In genomic region chr12:88707786-88708185, GRCm38 (mm10) we compare ENCODE assay signal across 21 mouse cellular contexts. TPM values are rescaled to one million over a fixed set of nuclear protein-coding genes. Genes with fewer than 3 reads are reported as not detected.
DNase-seq lines count a peak whose midpoint lies in the region; TF ChIP-seq lines count a peak whose summit lies in the region.
"Had no signal": no experiment of that assay in that cellular context is flagged by ENCODE, and none has a peak within 500 bp of the region (broad histone marks: within the 10 kb centered on the region; RNA-seq: fewer than 3 reads in every experiment).

No protein-coding gene starts in this region.

- no peak overlapping the region for H3K27ac ChIP-seq in left cerebral cortex, adult 2 months
- H3K27ac ChIP-seq: embryonic facial prominence, embryonic 12.5 days; forebrain, embryonic 15.5 days; heart, adult 2 months; heart, embryonic 15.5 days; hindbrain, embryonic 14.5 days had no signal

- no peak for TF ChIP-seq CTCF in left cerebral cortex, adult 2 months (IDR thresholded peaks at IDR 0.05)

- intact Hi-C loops in left cerebral cortex, adult 2 months (cut with DNase I): loop anchor here (5.0 kb wide), 2 partner anchors 275 to 300 kb away; no protein-coding TSS in a partner anchor
- intact Hi-C loops in left cerebral cortex, postnatal 14 days (cut with DNase I): loop anchor here (5.0 to 10.0 kb wide), 2 partner anchors 277 to 300 kb away; no protein-coding TSS in a partner anchor
- intact Hi-C loops in left cerebral cortex, postnatal 36 days (cut with DNase I): loop anchor here (10.0 kb wide), 1 partner anchor 303 kb away; no protein-coding TSS in a partner anchor

- H3K4me3 ChIP-seq in left cerebral cortex, adult 2 months: no peak overlapping the region
- H3K4me3 ChIP-seq: embryonic facial prominence, embryonic 12.5 days; forebrain, embryonic 15.5 days; heart, adult 2 months; heart, embryonic 15.5 days had no signal

- DNase-seq in frontal cortex, adult 2 months (ENCODE audit: extremely low spot score in 1 of 2, low spot score in 1 of 2): peak; percentile 67 to 69
- no peak for DNase-seq in frontal cortex, postnatal 25 days (ENCODE audit: low spot score in 2 of 2)
- peak; percentile 22 to 43 for DNase-seq in left cerebral cortex, adult 2 months (ENCODE audit: extremely low spot score in 1 of 2, low spot score in 2 of 2)
- no peak for DNase-seq in left cerebral cortex, postnatal 14 days (ENCODE audit: low spot score in 2 of 2)
- peak; percentile 83 for DNase-seq in brain, adult 2 months (ENCODE audit: low read depth, low spot score)
- DNase-seq in left cerebral cortex, postnatal 36 days (ENCODE audit: low spot score in 2 of 2): peak; percentile 43 to 60
- no peak for DNase-seq in spleen, adult 18-20 months
- DNase-seq in ovary, postnatal 14 days (ENCODE audit: low spot score): no peak
- DNase-seq: adrenal gland, postnatal 10 days; cerebellum, adult 11-12 months; cerebellum, adult 9-10 months; cerebellum, postnatal 25 days; gastrocnemius, postnatal 14 days; heart, adult 2 months; heart, postnatal 14 days had no signal

RNA-seq across cellular contexts. Expression of gene Nrxn3, which starts 14.9 kb away (rescaled TPM):
- polyA plus RNA-seq in frontal cortex, adult 2 months (2012; rRNA removed): 104 and 109 TPM in 2 replicates
- 100 to 1,000 TPM; 250 to 274 TPM for total RNA-seq in left cerebral cortex, adult 2 months (2021)
- total RNA-seq in left cerebral cortex, postnatal 14 days (2021): 100 to 1,000 TPM; 202 to 209 TPM
- total RNA-seq in left cerebral cortex, postnatal 36 days (2021): 100 to 1,000 TPM; 214 to 265 TPM
- total RNA-seq: hematopoietic stem cell, adult 5-6 weeks; MEL had no signal
- polyA plus RNA-seq: heart, adult 2 months had no signal

Comparison
In these comparisons a context has a peak if more than half of its experiments do, and no peak if none do; other contexts are left out.
1. DNase-seq: peak in frontal cortex, adult 2 months (2 of 2), left cerebral cortex, adult 2 months (2 of 2), brain, adult 2 months (single experiment) and left cerebral cortex, postnatal 36 days (2 of 2); none in frontal cortex, postnatal 25 days (0 of 2), left cerebral cortex, postnatal 14 days (0 of 2), spleen, adult 18-20 months (0 of 2) and ovary, postnatal 14 days (single experiment).